Mouse (Mus musculus) myocyte (in vitro differentiated cells): ENCODE measurements around the gene Gsc2. TPM values are rescaled to one million over a fixed set of nuclear protein-coding genes. Genes with fewer than 3 reads are reported as not detected.
A peak's percentile ranks its signal among the peaks of the same experiment; 100 is the strongest.

Experiments used
- H3K27me3 ChIP-seq: one replicate; pipeline ENCODE4 v1.6.1; 2011; ENCODE audit not compliant: control insufficient read depth, insufficient read depth, insufficient read length
- H3K36me3 ChIP-seq: one replicate; pipeline ENCODE4 v1.6.1; 2011; ENCODE audit not compliant: control insufficient read depth, insufficient read depth
- H3K4me2 ChIP-seq: one replicate; pipeline ENCODE4 v1.6.1; 2011; ENCODE audit warnings: low read depth, control low read depth
- H3K4me3 ChIP-seq: one replicate; pipeline ENCODE4 v1.5.1; 2011; ENCODE audit warnings: mild to moderate bottlenecking, control low read depth, moderate library complexity
- H3K79me2 ChIP-seq: one replicate; pipeline ENCODE4 v1.6.1; 2011; ENCODE audit not compliant: control insufficient read depth, insufficient read depth
- H3ac ChIP-seq: one replicate; pipeline ENCODE4 v1.6.1; 2011; ENCODE audit not compliant: control insufficient read depth, insufficient read length
- CEBPB ChIP-seq: IDR thresholded peaks from 2 replicates; pipeline ENCODE4 v1.6.1; 2011; ENCODE audit warnings: mild to moderate bottlenecking, moderate library complexity; ENCODE audit not compliant: poor library complexity, insufficient read depth, severe bottlenecking
- E2F4 ChIP-seq: IDR thresholded peaks from one replicate; pipeline ENCODE4 v1.6.1; 2011; ENCODE audit warnings: mild to moderate bottlenecking, control low read depth, moderate library complexity; ENCODE audit not compliant: insufficient read depth
- MAX ChIP-seq: IDR thresholded peaks from one replicate; pipeline ENCODE4 v1.6.1; 2011; ENCODE audit warnings: low read depth, mild to moderate bottlenecking, control low read depth
- MYOD1 ChIP-seq, 3 experiments: IDR thresholded peaks; one replicate each; pipeline ENCODE4 v1.6.1; 2011; ENCODE audit warnings: control low read depth in 2 of 3, low read depth in 2 of 3, mild to moderate bottlenecking in 2 of 3, moderate library complexity in 1 of 3; ENCODE audit not compliant: insufficient read length in 2 of 3, control insufficient read depth in 1 of 3
- MYOG ChIP-seq, 3 experiments: IDR thresholded peaks; one replicate each; pipeline ENCODE4 v1.6.1; 2011; ENCODE audit warnings: control low read depth in 2 of 3, low read depth in 2 of 3, mild to moderate bottlenecking in 2 of 3; ENCODE audit not compliant: insufficient read length in 2 of 3, control insufficient read depth in 1 of 3, insufficient read depth in 1 of 3
- POLR2A ChIP-seq: IDR thresholded peaks from one replicate; pipeline ENCODE4 v1.6.1; 2011; ENCODE audit warnings: low read depth, mild to moderate bottlenecking, control low read depth, moderate library complexity; ENCODE audit not compliant: insufficient read length
- POLR2AphosphoS2 ChIP-seq: IDR thresholded peaks from one replicate; pipeline ENCODE4 v1.6.1; 2011; ENCODE audit warnings: low read depth, control low read depth; ENCODE audit not compliant: insufficient read length
- REST ChIP-seq: IDR thresholded peaks from one replicate; pipeline ENCODE4 v1.6.1; 2011; ENCODE audit warnings: mild to moderate bottlenecking, control low read depth, moderate library complexity; ENCODE audit not compliant: insufficient read depth, insufficient read length
- SRF ChIP-seq: IDR thresholded peaks from one replicate; pipeline ENCODE4 v1.6.1; 2011; ENCODE audit warnings: low read depth; ENCODE audit not compliant: control insufficient read depth, insufficient read length
- TCF12 ChIP-seq: IDR thresholded peaks from one replicate; pipeline ENCODE4 v1.6.1; 2011; ENCODE audit warnings: mild to moderate bottlenecking, control low read depth; ENCODE audit not compliant: poor library complexity, insufficient read depth, severe bottlenecking
- TCF3 ChIP-seq: IDR thresholded peaks from one replicate; pipeline ENCODE4 v1.6.1; 2011; ENCODE audit warnings: low read depth, control low read depth; ENCODE audit not compliant: insufficient read length
- USF1 ChIP-seq: IDR thresholded peaks from one replicate; pipeline ENCODE4 v1.6.1; 2011; ENCODE audit warnings: low read depth, mild to moderate bottlenecking, control low read depth, moderate library complexity
- polyA plus RNA-seq: library from polyadenylated mRNA; unstranded; fragments of >200 nt; fragmentation: generic; extraction: Trizol; gene quantifications from one replicate; pipeline ENCODE4 v1.2.1, GENCODE M21; 2012; ENCODE audit warnings: missing spikeins

Gene Gsc2
- polyA plus RNA-seq, 1 experiment = not detected

- no peaks in the 10 kb centered on the region for H3K27me3 ChIP-seq
- peaks cover 5% of the 10 kb centered on the region for H3K36me3 ChIP-seq
- no peak for TF ChIP-seq TCF12
- no peak for TF ChIP-seq POLR2A
- TF ChIP-seq MYOD1 (IDR thresholded peaks at IDR 0.05; ENCODE audit: control insufficient read depth in 1 of 3, insufficient read length in 2 of 3, low read depth in 2 of 3) = no peak
- TF ChIP-seq MAX = no peak
- TF ChIP-seq USF1 = no peak
- TF ChIP-seq CEBPB = no peak
- no peak for TF ChIP-seq MYOG (IDR thresholded peaks at IDR 0.05; ENCODE audit: control insufficient read depth in 1 of 3, insufficient read depth in 1 of 3, insufficient read length in 2 of 3, low read depth in 2 of 3)
- no peak for TF ChIP-seq TCF3
- no peak for TF ChIP-seq REST
- TF ChIP-seq E2F4 = no peak
- TF ChIP-seq SRF = no peak
- no peak for TF ChIP-seq POLR2AphosphoS2
- H3K79me2 ChIP-seq = no peaks in the 10 kb centered on the region
- no peak overlapping the region for H3ac ChIP-seq
- H3K4me2 ChIP-seq = no peak overlapping the region
- H3K4me3 ChIP-seq = no peak overlapping the region
Measured at GRCm38 (mm10) chr16:17896091-17896490, 18.8 kb downstream of the Gsc2 start.

DNA sequence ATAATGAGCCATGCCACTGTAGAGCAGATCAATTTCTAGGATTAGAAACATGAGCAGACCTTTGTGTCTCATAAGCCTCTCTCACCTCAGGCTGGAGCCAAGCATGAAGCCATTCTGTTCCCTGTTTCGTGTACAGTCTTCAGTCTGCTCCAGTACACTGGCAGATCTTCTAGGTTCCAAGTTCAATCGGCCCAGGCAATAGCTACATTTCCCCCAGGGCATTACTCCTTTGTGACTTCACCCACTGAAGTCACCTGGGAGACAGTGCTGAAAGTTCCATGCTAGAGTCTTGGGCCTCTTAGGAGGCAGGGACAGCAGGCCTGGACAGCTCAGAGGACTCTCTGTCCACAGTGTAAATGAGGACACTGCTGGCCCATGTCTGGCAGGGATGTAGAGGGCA is 20.9 kb downstream of the Gsc2 start, which contains the start of gene Tssk1:
Gene Tssk1 (plus strand): TSS at position 301 of the 400 bp plus-strand sequence.
- Histone ChIP-seq H3K27me3 (no peaks in the 10 kb centered on the region), H3K36me3 (no peaks in the 10 kb centered on the region), H3K79me2 (peaks cover 20% of the 10 kb centered on the region), H3K4me3 (no peak within 1 kb of the TSS), H3ac (no peak within 1 kb of the TSS), H3K4me2 (no peak within 1 kb of the TSS)
- TF ChIP-seq CEBPB = no peak
- TF ChIP-seq TCF12 = no peak
- TF ChIP-seq USF1 = no peak
- TF ChIP-seq REST = no peak
- no peak for TF ChIP-seq MYOG (IDR thresholded peaks at IDR 0.05; ENCODE audit: control insufficient read depth in 1 of 3, insufficient read depth in 1 of 3, insufficient read length in 2 of 3, low read depth in 2 of 3)
- TF ChIP-seq POLR2AphosphoS2 = no peak
- no peak for TF ChIP-seq SRF
- TF ChIP-seq MAX = no peak
- TF ChIP-seq TCF3 = no peak
- no peak for TF ChIP-seq E2F4
- TF ChIP-seq POLR2A = no peak
- TF ChIP-seq MYOD1 (IDR thresholded peaks at IDR 0.05; ENCODE audit: control insufficient read depth in 1 of 3, insufficient read length in 2 of 3, low read depth in 2 of 3) = no peak

GRCm38 (mm10) chr16:17892606-17893005 is 22.3 kb downstream of the Gsc2 start:
- Histone ChIP-seq H3K79me2 (peaks cover 26% of the 10 kb centered on the region), H3ac (no peak overlapping the region), H3K36me3 (no peaks in the 10 kb centered on the region), H3K27me3 (no peaks in the 10 kb centered on the region), H3K4me2 (no peak overlapping the region), H3K4me3 (no peak overlapping the region)
- TF ChIP-seq USF1 (no peak), SRF (no peak), POLR2A (no peak), POLR2AphosphoS2 (no peak), MYOG (IDR thresholded peaks at IDR 0.05; ENCODE audit: control insufficient read depth in 1 of 3, insufficient read depth in 1 of 3, insufficient read length in 2 of 3, low read depth in 2 of 3) (no peak), MYOD1 (IDR thresholded peaks at IDR 0.05; ENCODE audit: control insufficient read depth in 1 of 3, insufficient read length in 2 of 3, low read depth in 2 of 3) (no peak), CEBPB (no peak), E2F4 (no peak)

GRCm38 (mm10) chr16:17891567-17891959 is 23.3 kb downstream of the Gsc2 start, which contains the start of gene Gm20518:
Gene Gm20518 (minus strand): TSS chr16:17891671.
- Histone ChIP-seq H3ac (peak within 1 kb of the TSS; percentile 58), H3K79me2 (peaks cover 36% of the 10 kb centered on the region), H3K4me3 (peak within 1 kb of the TSS; percentile 65), H3K36me3 (no peaks in the 10 kb centered on the region), H3K27me3 (no peaks in the 10 kb centered on the region), H3K4me2 (peak within 1 kb of the TSS; percentile 97)
- no peak for TF ChIP-seq MYOD1 (IDR thresholded peaks at IDR 0.05; ENCODE audit: control insufficient read depth in 1 of 3, insufficient read length in 2 of 3, low read depth in 2 of 3)
- TF ChIP-seq REST = no peak
- no peak for TF ChIP-seq TCF12
- TF ChIP-seq MAX = no peak
- peak; percentile 97 for TF ChIP-seq POLR2AphosphoS2
- no peak for TF ChIP-seq TCF3
- peak in 1 of 3 experiments; percentile 1 for TF ChIP-seq MYOG (IDR thresholded peaks at IDR 0.05; ENCODE audit: control insufficient read depth in 1 of 3, insufficient read depth in 1 of 3, insufficient read length in 2 of 3, low read depth in 2 of 3)
- TF ChIP-seq CEBPB = no peak
- no peak for TF ChIP-seq SRF
- TF ChIP-seq E2F4 = no peak
- peak; percentile 98 for TF ChIP-seq POLR2A
- no peak for TF ChIP-seq USF1
